Mouse (Mus musculus) liver, postnatal 0 days (tissue): ENCODE data around the gene Zfp266.

Source experiments
- CTCF ChIP-seq: sonication (generic); IDR thresholded peaks from 2 replicates; pipeline ENCODE4 v1.5.1; 2016; ENCODE audit warnings: antibody characterized with exemption, low read depth
- EP300 ChIP-seq: IDR thresholded peaks from 2 replicates; pipeline ENCODE4 v1.6.1; 2016; ENCODE audit warnings: antibody characterized with exemption, low read depth, mild to moderate bottlenecking

- peak; percentile 92 for TF ChIP-seq CTCF
- no peak for TF ChIP-seq EP300
These were observed 54.3 kb downstream of the Zfp266 start for GRCm38 (mm10) chr9:20466761-20467442.
